Mouse (Mus musculus) layer of hippocampus, postnatal 36 days (tissue): ENCODE data around the gene Gfod1. TPM values are rescaled to one million over a fixed set of nuclear protein-coding genes. Genes with fewer than 3 reads are reported as not detected.

ENCODE experiments used
- DNase-seq, 2 experiments: peaks; one replicate each; pipeline ENCODE4 v3.0.0; 2022
- total RNA-seq, 2 experiments: library from RNA; stranded (reverse); gene quantifications; 2 replicates each; pipeline ENCODE4 v1.2.3; 2021

Gene Gfod1
- total RNA-seq, 2 experiments from 2014 or later: 98.0 to 109 TPM

DNA sequence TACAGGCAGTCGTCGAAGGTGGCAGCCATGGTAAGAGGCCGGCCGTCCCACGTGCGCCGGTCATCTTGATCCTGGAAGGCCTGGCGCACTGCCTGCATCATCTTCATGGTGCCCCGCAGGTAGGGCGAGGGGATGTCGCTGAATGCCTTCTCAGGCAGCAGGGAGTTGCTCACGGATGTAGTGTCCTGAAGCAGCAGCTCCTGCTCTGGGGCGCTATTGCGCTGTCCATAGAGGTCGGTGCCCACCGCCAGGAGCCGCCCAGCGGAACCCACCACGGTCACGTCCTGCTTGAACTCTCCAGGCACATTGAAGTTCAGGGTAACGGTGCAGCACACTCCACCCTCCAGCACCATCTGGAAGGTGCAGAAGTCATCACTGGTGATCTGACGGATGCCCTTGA lies 103.5 kb downstream of the Gfod1 start:
- no peak for DNase-seq

DNA sequence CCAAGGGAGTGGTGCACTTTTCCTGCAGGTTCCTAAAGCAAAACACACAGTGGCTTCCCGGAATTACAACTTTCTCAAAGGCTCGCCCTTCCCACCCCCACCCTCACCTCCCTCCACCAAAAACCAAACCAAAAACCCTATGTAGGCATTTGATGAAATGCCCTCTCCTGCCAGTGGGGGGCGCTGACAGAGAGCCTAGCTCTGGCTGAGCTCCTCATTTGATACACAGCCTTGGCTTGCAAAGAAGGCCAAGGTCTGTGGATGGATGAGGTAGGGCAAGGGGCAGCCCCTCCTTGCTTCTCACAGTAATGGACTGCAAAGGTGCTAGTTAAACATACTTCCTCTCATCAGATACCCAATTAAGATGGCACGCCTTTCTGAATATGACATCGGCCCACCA lies 104.2 kb downstream of the Gfod1 start:
- DNase-seq: no peak

DNA sequence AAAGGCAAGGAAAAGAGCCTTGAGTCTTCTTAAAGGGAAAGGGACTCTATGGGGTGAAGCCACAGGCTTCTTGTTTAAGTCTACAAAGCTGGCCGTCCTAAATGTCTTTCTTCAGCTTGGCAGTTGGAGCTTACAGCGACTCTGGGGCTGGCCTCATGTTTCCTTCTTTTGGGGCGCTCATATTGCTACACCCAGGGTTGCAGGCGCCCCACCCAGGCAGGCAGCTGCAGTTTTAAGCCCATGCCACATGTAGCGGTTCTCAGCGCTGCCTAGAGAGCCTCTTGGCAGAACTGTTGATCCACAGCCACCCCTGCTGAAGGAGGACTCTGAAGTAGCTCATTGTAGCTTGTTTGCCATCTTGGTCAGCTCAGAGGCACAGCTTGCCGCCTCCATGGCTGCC lies 104.7 kb downstream of the Gfod1 start:
- no peak for DNase-seq

DNA sequence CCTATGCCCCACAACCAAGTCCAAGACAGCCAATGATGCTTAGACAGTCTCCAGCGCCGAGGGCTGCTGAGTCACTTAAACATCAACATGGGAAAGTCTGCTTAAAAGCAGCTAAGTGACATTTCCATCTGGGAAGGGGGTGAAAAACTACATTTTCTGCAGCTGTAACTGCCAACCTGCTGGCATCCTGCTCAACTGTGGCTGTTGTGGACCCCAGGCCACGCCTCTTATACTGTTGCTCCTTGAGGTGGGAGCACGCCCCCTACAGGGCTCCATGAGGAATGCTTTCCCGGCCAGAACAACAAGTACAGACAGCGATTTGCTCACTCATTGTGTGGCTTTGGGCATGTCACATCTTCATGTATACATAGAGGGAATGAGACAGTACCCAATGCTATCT lies 106.8 kb downstream of the Gfod1 start:
- DNase-seq: no peak

DNA sequence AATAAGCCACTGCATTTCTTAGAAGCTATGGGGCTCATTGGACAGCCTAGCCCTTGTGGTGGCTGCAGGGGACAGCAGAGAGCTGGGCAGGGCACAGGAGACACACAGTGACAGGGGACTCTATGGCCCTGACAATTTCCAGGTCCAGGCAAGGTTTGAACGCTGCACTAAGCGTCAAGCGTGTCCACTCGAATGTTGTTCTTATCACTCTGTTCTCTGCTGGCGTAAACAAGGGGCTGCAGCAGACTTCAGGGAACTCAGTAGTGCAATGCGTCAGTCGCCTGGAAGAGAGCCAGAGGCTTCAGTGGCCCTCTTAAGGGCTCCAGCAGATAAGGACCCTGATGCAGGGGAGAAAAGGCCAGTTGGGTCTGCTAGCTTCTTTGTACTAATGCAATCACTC lies 108.0 kb downstream of the Gfod1 start:
- DNase-seq: no peak

DNA sequence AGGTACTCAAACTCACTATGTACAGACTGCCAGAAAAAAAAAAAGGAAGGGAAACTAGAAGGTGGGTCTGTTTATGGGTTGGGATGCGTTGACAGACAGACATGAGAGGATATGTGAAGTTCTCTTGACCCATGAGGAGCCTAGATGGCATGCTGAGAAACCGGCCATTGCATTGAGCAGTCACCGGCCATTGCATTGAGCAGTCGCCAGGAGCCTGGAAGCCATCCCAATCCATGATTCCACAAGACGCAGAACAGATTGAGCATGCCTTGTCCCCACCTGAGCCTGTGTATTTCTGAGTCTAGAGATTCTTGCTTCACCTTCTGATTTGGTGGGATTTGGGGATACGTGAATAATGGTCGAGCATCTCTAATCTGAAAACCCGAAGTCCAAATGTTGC lies 110.0 kb downstream of the Gfod1 start:
- DNase-seq: no peak

DNA sequence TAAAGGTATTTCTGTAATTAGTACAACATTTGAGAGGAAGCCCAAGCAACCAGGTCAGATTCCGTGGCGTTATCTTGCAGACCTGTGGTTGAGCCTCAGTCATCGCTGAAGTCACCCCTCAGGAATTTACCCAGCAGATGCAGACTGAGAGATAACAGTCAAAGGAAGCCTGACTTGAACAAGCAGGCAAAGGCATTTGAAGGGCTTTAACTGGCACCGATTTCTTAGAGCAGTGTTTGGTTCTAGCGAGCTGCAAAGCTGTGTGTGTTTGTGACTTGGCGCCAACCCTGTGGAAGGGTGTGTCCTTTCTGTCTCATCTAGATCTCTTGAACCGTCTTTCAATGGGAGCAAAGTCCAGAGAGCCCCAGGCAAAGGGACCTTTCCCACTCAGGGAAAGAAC lies 110.7 kb downstream of the Gfod1 start:
- DNase-seq: no peak

DNA sequence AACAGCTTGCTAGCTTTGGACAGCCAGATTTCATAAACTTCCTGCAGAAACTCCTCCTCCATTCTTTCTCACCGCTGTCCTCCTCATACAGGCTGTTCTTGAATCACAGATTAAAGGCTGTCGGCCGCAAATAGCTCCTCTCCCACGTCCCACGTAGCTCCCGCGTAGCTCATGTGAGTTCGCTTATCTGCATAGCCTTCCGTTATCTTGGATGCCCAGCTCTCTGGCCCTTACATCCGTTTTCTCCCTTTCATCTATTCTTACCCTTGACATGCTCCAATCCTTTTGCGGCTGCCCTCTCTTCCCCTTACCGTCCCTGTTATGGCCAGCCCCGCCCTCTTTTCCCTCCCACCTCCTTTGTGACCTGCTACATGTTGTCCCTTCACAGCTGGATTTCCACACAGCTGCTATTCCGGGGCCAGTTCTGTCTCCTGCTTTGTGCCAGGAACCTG lies 112.2 kb downstream of the Gfod1 start:
- DNase-seq: no peak

DNA sequence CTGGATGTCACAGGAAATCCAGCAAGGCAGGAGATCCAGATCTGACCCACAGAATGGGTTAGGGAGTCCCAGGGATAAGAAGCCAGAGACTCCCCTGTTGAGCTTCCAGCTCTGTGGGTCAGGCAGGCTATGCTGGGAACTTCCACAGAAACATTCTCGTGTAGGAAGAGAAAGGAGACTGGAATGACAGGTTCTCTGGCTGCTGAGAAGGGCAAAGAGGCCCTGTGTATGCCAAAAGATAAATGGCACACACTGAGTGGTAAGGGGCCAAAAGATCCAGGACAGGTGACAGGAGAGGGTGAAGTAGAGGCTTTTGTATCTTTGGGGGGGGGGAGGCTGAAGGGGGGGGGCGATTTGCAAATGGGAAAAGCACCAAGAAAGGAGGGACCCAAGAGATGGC lies 112.7 kb downstream of the Gfod1 start:
- no peak for DNase-seq

DNA sequence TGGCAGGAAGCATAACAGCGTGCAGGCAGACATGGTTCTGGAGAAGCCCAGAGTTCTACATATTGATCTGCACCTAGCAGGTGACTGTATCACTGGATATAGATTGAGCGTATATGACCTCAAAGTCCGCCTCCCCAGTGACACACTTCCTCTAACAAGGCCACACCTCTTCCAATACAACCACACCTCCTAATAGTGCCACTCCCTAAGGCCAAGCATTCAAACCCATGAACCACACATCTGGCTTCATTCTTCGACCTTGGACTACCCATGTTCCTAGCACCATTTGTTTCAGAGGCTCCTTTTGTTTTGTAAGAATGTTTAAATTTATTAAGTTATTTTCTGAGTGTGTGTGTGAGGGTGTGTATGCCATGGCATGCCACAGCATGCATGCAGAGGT lies 116.2 kb downstream of the Gfod1 start:
- no peak for DNase-seq

DNA sequence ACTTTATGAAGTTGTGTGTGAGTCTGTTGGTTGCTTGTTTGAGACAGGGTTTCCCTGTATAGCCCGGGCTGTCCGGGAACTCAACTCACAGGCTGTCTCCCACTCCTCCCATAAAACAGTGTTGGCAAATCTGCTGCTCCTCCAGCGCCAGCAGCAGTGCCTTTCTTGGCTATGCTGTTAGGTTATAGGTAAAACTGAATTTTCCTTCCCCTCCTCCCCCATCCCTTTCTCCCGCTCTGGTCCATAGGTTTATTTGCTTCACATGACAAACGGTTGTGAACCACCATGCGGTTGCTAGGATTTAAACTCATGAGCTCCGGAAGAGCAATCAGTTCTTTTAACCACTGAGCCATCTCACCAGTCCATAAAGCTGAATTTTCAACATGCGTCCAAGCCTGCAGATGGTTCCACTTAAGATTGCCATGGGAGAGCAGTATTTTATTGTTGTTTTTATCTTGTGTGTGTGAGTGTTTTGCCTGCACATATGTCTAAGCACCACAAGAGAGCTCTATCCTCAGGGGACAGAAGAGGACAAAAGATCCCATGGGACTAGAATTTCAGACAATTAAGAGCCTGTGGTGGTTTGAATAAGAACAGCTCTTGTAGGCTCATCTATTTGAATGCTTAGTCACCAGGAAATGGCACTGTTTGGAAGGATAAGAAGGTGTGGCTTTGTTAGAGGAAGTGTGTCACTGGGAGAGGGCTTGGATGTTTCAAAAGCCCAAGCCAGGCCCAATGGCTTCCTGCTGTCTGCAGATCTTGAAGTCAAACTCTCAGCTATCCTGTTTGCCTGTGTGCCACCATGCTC lies 120.5 kb downstream of the Gfod1 start:
- DNase-seq: no peak

DNA sequence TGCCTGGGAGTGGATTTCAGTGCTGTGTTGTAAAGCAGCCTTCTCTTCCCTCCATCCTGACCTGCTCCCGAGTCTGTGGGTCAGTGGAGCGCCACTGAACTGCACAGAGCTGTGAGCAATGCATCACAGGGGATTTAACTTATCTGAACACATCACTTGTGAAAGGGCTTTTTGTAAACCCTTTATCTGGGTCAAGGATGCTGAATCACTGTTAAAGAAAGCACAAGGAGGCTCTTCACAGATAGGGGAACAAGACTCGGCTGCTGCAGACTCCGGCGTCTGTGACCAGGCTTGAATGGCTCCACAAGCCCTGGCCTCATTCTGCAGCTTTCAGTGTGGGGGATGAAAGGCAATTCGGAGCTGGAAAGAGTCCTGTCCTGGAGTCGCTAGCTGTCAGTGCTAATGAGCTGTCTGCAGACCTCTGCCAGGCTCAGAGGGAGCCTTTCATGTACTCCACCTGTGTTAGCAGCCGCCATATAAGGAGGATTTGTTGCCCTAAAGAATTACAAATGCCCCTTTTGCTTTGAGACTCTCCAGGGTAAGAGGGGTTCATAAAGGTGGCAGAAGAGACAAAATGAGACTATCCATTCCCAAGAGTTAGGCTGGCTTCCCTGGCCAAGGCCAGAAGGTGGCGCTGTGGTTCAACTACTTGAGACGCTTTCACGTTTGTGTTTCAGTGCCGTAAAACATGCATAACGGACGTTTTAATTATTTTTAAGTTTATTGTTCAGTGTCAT lies 121.3 kb downstream of the Gfod1 start:
- peak; percentile 81 to 82 for DNase-seq

DNA sequence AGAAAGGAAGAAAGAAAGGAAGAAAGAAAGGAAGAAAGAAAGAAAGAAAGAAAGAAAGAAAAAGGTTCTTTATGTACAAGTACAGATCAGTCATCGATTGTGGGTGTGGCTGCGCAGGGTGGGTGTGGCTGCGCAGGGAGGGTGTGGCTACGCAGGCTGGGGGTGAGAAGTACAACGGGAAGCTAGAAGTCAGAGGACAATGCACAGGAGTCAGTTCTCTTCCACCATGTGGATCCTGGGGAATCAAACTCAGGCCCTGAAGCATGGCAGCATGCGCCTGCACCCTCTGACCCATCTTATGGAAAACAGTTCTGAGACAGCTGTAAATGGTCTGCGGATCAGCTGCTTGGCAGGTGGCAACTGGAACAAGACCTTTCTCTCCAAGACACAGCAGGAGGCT lies 122.9 kb downstream of the Gfod1 start:
- no peak for DNase-seq

DNA sequence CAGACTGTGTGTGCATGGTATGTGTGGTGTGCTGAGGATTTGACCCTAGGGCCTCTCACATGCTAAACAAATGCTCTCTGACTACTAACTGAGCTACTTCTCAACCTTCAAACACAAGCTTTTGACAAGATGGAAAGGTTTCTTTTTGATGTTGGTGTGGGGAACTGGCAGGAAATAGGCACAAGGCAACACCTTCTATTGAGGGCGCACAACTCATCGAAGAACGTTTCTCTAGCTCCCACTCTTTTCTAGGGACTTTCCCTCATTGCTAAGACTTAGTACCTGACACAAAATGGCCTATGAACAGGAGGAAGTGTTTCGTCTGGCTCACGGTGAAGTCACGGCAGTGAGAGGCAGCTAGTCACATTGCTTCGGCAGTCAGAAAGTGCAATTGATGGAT lies 126.7 kb downstream of the Gfod1 start:
- no peak for DNase-seq

DNA sequence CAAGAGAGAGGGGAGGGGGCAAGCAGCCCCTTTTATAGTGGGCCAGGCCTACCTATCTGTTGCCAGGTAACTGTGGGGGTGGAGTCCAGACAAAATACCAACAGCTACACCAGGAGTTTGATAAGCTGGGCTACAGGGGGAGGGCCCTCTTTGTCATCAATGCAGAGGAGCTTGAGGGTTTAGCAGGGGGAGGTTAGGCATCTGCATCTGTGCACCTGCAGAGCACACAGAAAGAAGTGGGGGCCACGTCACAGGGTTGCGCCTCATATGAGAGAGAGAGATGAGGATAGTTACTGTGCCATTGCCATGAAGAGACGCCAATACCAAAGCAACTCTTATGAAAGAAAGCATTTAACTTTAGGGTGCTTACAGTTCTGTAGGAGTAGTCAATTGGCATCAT lies 127.3 kb downstream of the Gfod1 start:
- DNase-seq: no peak

DNA sequence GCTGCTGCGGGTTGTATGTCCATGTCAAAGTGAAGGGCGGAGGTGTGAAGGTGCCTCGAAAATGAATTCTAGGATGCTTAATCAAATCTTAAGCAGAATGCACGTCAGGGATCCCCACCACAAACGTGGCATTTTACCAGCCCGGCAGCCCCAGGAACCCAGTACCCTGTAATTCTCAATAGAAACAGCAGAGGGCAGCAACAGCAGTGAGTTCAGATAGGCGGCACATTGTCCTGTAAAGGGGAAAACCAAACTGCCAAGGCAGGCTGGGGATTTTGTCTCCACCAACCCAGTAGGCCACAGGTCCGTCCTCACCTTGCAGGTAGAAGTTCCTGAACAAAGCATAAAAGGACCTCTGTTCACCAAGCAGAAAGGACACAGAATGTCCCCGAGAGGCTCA lies 130.7 kb downstream of the Gfod1 start:
- DNase-seq: peak; percentile 79 to 81

DNA sequence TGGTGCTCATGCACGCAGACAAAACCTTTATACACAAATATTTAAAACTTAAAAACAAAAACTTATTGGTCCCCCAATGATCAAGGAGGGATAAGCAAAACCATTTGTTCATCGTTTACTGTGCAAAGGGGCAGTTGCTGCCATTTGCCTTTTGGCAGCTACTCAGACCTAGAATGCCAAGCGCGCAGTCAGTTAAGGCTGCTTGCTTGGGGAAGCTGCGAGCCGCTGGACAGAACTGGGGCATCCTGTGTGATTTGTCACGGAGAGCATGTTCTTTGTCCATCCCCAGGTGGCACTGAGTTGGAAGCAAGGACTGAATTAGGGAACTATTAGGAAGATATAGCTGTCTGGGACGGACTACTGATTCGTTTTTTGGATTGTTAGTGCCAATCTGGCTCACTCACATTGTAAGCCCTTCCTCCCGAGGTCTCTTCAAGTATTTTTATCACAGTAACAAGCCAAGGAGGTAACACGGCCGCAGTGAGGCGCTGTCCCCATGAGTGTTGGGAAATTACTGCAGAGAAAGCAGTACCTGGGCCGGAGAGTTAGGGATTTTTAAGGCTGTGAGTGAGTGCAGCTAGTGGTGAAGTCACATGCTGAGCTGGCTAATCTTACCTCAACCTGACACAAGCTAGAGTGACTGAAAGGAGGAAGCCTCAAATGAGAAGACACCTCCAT lies 131.8 kb downstream of the Gfod1 start:
- DNase-seq: no peak

DNA sequence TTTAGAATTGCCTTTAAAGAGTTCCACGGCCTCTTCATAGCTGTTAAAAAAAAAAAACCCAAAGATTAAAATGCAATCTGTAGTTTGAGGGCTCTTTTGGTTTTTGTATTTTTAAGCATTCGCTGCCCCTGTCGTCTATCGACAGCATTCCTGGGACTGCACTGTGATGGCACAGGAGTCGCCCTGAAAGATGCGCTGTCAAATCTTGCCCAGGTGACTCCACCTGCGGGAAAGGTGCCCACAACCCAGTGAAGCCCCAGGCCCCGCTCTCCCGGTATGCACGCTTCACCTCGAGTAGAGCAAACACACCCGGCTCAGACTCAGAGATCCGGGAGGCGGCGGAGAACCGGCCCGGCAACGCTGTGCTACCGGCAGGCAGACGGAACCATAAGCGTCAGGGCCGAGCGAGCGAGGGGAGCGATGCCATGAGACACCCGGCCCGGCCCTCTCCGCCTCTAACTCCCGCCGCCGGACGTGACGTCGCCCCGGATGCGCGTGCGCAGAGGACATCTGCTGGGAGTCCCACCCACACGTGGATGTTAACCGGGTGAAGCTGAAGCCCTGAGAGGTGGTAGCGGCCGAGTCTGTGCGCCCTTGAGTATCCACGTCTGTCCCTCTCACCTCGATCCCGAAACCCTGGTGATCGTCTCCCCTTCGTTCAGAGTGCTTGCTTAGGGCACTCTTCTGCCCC lies 132.8 kb downstream of the Gfod1 start, which contains the start of gene Tbc1d7:
Tbc1d7 (minus strand) TSS at position 482 of the 691 bp plus-strand sequence.
- DNase-seq: peak; percentile 97 to 98

DNA sequence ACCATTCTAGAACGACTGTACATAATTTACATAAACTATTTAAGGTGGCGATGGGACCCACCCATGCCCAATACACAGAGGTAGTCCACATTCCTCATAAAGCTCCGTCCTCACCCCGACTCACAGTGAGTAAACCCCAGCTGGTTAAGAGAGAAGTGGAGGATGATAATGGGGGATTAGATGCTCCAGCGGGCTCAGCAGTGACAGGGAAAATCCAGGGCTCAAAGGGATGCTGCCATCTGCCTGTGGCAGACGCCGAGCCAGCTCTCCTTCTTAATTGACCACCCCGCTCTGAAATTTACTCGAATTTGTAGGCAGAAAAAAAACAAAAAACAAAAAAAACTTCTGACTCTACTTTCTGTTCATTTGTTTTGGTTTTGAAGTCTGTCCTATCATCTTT lies 136.3 kb downstream of the Gfod1 start:
- DNase-seq: no peak

DNA sequence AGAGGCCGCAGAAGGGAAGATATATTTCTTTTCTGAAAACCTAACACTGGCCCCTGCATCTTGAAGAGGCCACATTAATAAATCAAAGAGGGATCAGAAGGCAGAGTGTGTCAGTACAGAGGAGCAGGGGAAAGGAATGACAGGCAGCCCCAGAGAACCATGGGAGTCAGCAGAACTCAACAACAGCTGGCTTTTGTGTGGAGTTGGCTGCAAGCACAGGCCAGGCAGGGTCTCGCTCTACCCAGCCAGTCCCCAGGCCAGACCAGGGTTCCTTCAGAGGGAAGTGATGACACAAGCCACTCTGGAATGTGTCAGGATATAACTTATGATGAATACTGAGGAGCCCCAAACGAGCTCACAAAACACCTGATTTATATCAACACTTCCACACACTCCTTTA lies 144.5 kb downstream of the Gfod1 start:
- DNase-seq: no peak

DNA sequence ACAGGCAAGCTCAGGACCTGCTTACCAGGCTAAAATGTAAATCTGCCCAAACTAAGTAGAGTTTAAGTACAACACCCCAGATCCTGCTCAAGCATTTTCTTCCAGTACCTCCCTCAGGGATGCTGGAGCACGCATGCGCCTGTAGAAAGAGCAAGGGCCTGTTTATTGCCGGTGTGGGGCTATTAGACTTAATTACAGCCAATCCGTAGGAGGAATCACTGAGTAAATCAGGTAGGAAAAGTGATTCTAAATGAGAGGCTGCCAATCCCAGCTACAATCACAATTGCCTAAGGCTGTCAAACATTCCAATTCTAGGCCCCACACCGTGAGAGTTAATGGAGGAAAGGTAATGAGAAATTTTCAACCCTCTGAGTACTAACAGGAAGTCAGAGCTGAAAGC lies 145.7 kb downstream of the Gfod1 start:
- no peak for DNase-seq

DNA sequence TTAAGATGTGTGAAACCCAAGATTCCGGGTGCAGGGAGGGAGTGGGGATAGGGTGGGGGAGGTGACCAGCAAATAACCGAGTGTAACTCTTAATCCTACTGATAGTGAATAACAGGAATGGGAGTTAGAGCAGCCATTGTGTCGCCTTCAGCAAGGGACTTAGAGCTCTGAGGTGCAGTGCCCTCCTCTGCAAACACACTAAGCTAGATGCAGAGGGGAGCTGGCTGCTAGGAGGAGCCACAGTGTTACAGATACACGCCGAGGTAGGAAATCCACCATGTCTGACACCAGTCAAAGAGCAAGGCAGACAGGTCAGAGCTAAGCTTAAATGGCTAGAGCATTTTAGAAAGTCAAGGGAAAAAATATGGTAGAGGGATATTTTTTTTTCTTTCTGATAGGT lies 146.6 kb downstream of the Gfod1 start:
- DNase-seq: no peak

DNA sequence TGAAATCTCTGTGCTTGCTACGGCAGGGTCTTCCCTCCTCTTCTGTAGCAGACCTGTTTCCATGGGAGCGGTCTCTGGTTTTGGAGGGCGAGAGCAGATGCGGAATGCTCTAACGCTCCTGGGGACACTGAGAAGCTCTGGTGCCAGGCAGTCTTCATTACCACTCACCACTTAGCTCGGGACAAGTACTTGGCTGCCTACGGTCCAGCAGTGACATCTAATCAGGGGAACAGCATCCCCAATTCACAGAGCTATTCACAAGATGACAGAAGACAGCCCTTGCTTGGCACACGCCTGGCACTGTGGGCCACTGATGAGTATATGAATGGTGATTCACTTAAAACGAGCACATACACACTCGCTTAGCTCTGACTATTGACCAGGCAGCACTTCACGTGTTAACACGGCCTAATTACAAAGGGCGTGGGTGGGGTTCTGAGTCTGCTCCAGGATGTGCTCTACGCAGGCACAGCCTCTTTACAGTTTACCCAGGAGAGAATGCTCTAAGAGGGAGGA lies 151.9 kb downstream of the Gfod1 start:
- DNase-seq: no peak
